Mouse (Mus musculus) limb, embryonic 12.5 days (tissue): Measurements from ENCODE around the gene Arv1. TPM values are rescaled to one million over a fixed set of nuclear protein-coding genes. Genes with fewer than 3 reads are reported as not detected.
A peak's percentile ranks its signal among the peaks of the same experiment; 100 is the strongest.

Experiments used
- ATAC-seq: fragments of 200-750 bp; cut with Nextera tagmentation; 2 replicates; pipeline ENCODE4 v1.8.0; 2017; ENCODE audit warnings: low read depth, moderate TSS enrichment; ENCODE audit not compliant: insufficient number of reproducible peaks, insufficient read depth, low FRiP score, low TSS enrichment
- H3K27ac ChIP-seq: fragments of 300-500 bp; sonication (generic); 2 replicates; pipeline ENCODE4 v1.5.1; 2016; ENCODE audit warnings: mild to moderate bottlenecking, moderate library complexity
- H3K27me3 ChIP-seq: fragments of 300-500 bp; sonication (generic); 2 replicates; pipeline ENCODE4 v1.6.1; 2016; ENCODE audit warnings: mild to moderate bottlenecking, moderate library complexity
- H3K36me3 ChIP-seq: fragments of 300-500 bp; sonication (generic); 2 replicates; pipeline ENCODE4 v1.6.1; 2016; ENCODE audit warnings: mild to moderate bottlenecking, moderate library complexity
- H3K4me1 ChIP-seq: fragments of 300-500 bp; sonication (generic); replicated peaks from 2 replicates; pipeline ENCODE4 v1.6.1; 2016
- H3K4me2 ChIP-seq: fragments of 300-500 bp; sonication (generic); 2 replicates; pipeline ENCODE4 v1.6.1; 2016; ENCODE audit warnings: mild to moderate bottlenecking, moderate library complexity
- H3K4me3 ChIP-seq: fragments of 300-500 bp; sonication (generic); replicated peaks from 2 replicates; pipeline ENCODE4 v1.5.1; 2016; ENCODE audit warnings: mild to moderate bottlenecking
- H3K9ac ChIP-seq: fragments of 300-500 bp; sonication (generic); replicated peaks from 2 replicates; pipeline ENCODE4 v1.6.1; 2016; ENCODE audit warnings: mild to moderate bottlenecking, moderate library complexity
- H3K9me3 ChIP-seq: fragments of 300-500 bp; sonication (generic); 2 replicates; pipeline ENCODE4 v1.6.1; 2016; ENCODE audit warnings: mild to moderate bottlenecking, moderate library complexity
- WGBS: fragments of 180-500 bp; shearing (Covaris S2); methylation state at CpG from one replicate; pipeline ENCODE4 v1.1.7; 2016; 5-methylcytosine and 5-hydroxymethylcytosine counted together
- polyA plus RNA-seq: library from polyadenylated mRNA; unstranded; fragments of >200 nt; fragmentation: Nextera tagmentation; extraction: Ambion mirVana; gene quantifications from 2 replicates; pipeline ENCODE4 v1.2.1, GENCODE M21; 2016

Gene Arv1
- polyA plus RNA-seq, 1 experiment from 2014 or later, result 29.2 TPM

- H3K9ac ChIP-seq, result no peak overlapping the region
- no peak overlapping the region for H3K27ac ChIP-seq
- H3K27me3 ChIP-seq, result no peaks in the 10 kb centered on the region
- H3K4me2 ChIP-seq, result no peak overlapping the region
- H3K4me1 ChIP-seq, result no peaks in the 10 kb centered on the region
- peaks cover 77% of the 10 kb centered on the region for H3K36me3 ChIP-seq
- H3K9me3 ChIP-seq, result no peaks in the 10 kb centered on the region
- 89% methylated on average over 22 of the region's 22 CpGs for WGBS
- H3K4me3 ChIP-seq, result no peak overlapping the region
- no peak for ATAC-seq
Observed at GRCm38 (mm10) chr8:124695424-124696100, 26.4 kb upstream of the Arv1 start.

GRCm38 (mm10) chr8:124700271-124700670, 21.7 kb upstream of the Arv1 start:
- no peak for ATAC-seq
- Histone ChIP-seq H3K4me1 (no peaks in the 10 kb centered on the region), H3K4me2 (no peak overlapping the region), H3K27me3 (no peaks in the 10 kb centered on the region), H3K27ac (no peak overlapping the region), H3K9ac (no peak overlapping the region), H3K4me3 (no peak overlapping the region), H3K36me3 (peaks cover 77% of the 10 kb centered on the region), H3K9me3 (no peaks in the 10 kb centered on the region)
- WGBS, result 88% methylated on average over 5 of the region's 5 CpGs

GRCm38 (mm10) chr8:124701023-124701422, 20.9 kb upstream of the Arv1 start:
- Histone ChIP-seq H3K4me3 (no peak overlapping the region), H3K4me2 (no peak overlapping the region), H3K27ac (no peak overlapping the region), H3K9ac (no peak overlapping the region), H3K27me3 (no peaks in the 10 kb centered on the region), H3K9me3 (no peaks in the 10 kb centered on the region), H3K36me3 (peaks cover 80% of the 10 kb centered on the region), H3K4me1 (no peaks in the 10 kb centered on the region)
- no peak for ATAC-seq
- 88% methylated on average over 9 of the region's 9 CpGs for WGBS

GRCm38 (mm10) chr8:124702183-124702582, 19.8 kb upstream of the Arv1 start:
- H3K36me3 ChIP-seq, result peaks cover 81% of the 10 kb centered on the region
- WGBS, result 90% methylated on average over 3 of the region's 3 CpGs
- ATAC-seq, result no peak

GRCm38 (mm10) chr8:124703526-124703925, 18.4 kb upstream of the Arv1 start:
- WGBS, result 60% methylated on average over 4 of the region's 4 CpGs
- Histone ChIP-seq H3K4me2 (no peak overlapping the region), H3K27me3 (no peaks in the 10 kb centered on the region), H3K36me3 (peaks cover 72% of the 10 kb centered on the region), H3K4me3 (no peak overlapping the region), H3K9me3 (no peaks in the 10 kb centered on the region), H3K4me1 (no peaks in the 10 kb centered on the region), H3K9ac (no peak overlapping the region), H3K27ac (no peak overlapping the region)
- no peak for ATAC-seq

More at GRCm38 (mm10) chr8:124702183-124702582, 19.8 kb upstream of the Arv1 start:
- Histone ChIP-seq H3K9me3 (no peaks in the 10 kb centered on the region), H3K9ac (no peak overlapping the region), H3K27ac (no peak overlapping the region), H3K4me3 (no peak overlapping the region), H3K4me1 (no peaks in the 10 kb centered on the region), H3K4me2 (no peak overlapping the region), H3K27me3 (no peaks in the 10 kb centered on the region)

GRCm38 (mm10) chr8:124704376-124704775, 17.6 kb upstream of the Arv1 start:
- no peak overlapping the region for H3K9ac ChIP-seq
- H3K9me3 ChIP-seq, result no peaks in the 10 kb centered on the region
- peaks cover 74% of the 10 kb centered on the region for H3K36me3 ChIP-seq
- H3K27ac ChIP-seq, result no peak overlapping the region
- no peaks in the 10 kb centered on the region for H3K27me3 ChIP-seq
- no peak overlapping the region for H3K4me2 ChIP-seq
- no peaks in the 10 kb centered on the region for H3K4me1 ChIP-seq
- 91% methylated on average over 4 of the region's 4 CpGs for WGBS
- no peak overlapping the region for H3K4me3 ChIP-seq
- no peak for ATAC-seq

GRCm38 (mm10) chr8:124705823-124706222, 16.1 kb upstream of the Arv1 start:
- H3K9ac ChIP-seq, result no peak overlapping the region
- H3K36me3 ChIP-seq, result peaks cover 73% of the 10 kb centered on the region
- WGBS, result 95% methylated on average over 8 of the region's 8 CpGs
- no peak overlapping the region for H3K4me2 ChIP-seq
- H3K9me3 ChIP-seq, result no peaks in the 10 kb centered on the region
- H3K4me3 ChIP-seq, result no peak overlapping the region
- H3K27me3 ChIP-seq, result no peaks in the 10 kb centered on the region
- no peaks in the 10 kb centered on the region for H3K4me1 ChIP-seq
- no peak for ATAC-seq
- H3K27ac ChIP-seq, result no peak overlapping the region

GRCm38 (mm10) chr8:124713207-124713606, 8.7 kb upstream of the Arv1 start:
- H3K36me3 ChIP-seq, result peaks cover 65% of the 10 kb centered on the region
- no peaks in the 10 kb centered on the region for H3K9me3 ChIP-seq
- H3K9ac ChIP-seq, result no peak overlapping the region
- H3K27ac ChIP-seq, result no peak overlapping the region
- no peak overlapping the region for H3K4me3 ChIP-seq
- no peaks in the 10 kb centered on the region for H3K4me1 ChIP-seq
- H3K4me2 ChIP-seq, result no peak overlapping the region
- no peak for ATAC-seq
- 91% methylated on average over 6 of the region's 6 CpGs for WGBS
- H3K27me3 ChIP-seq, result no peaks in the 10 kb centered on the region

- no peak overlapping the region for H3K4me2 ChIP-seq
- WGBS, result 87% methylated on average over 8 of the region's 8 CpGs
- H3K9ac ChIP-seq, result no peak overlapping the region
- ATAC-seq, result no peak
- H3K27ac ChIP-seq, result no peak overlapping the region
- H3K4me3 ChIP-seq, result no peak overlapping the region
- H3K9me3 ChIP-seq, result no peaks in the 10 kb centered on the region
- H3K4me1 ChIP-seq, result peaks cover 7% of the 10 kb centered on the region
- H3K27me3 ChIP-seq, result no peaks in the 10 kb centered on the region
- peaks cover 41% of the 10 kb centered on the region for H3K36me3 ChIP-seq
Observed at GRCm38 (mm10) chr8:124715736-124716135, 6.2 kb upstream of the Arv1 start.

GRCm38 (mm10) chr8:124720133-124720532, 1.8 kb upstream of the Arv1 start:
- ATAC-seq, result no peak
- no peaks in the 10 kb centered on the region for H3K9me3 ChIP-seq
- peaks cover 24% of the 10 kb centered on the region for H3K4me1 ChIP-seq
- H3K36me3 ChIP-seq, result peaks cover 15% of the 10 kb centered on the region; the same call in 1 of the 2 replicates
- H3K27me3 ChIP-seq, result no peaks in the 10 kb centered on the region
- H3K4me2 ChIP-seq, result peak overlapping the region; percentile 88; the same call in 1 of the 2 replicates
- 0 out of 2 replicates have a peak overlapping the region, but pooled peaks have one; percentile 98 for H3K4me3 ChIP-seq
- no peak overlapping the region for H3K9ac ChIP-seq
- no peak overlapping the region for H3K27ac ChIP-seq
- 87% methylated on average over 7 of the region's 7 CpGs for WGBS

GRCm38 (mm10) chr8:124720938-124721861, 739 bp upstream of the Arv1 start:
- Histone ChIP-seq H3K9ac (peak overlapping the region; percentile 88), H3K4me1 (peaks cover 24% of the 10 kb centered on the region), H3K9me3 (no peaks in the 10 kb centered on the region), H3K36me3 (peaks cover 18% of the 10 kb centered on the region), H3K27ac (no peak overlapping the region), H3K27me3 (no peaks in the 10 kb centered on the region), H3K4me2 (peak overlapping the region; percentile 88), H3K4me3 (peak overlapping the region; percentile 98)
- WGBS, result 2% methylated on average over 31 of the region's 31 CpGs
- peak; percentile 70 for ATAC-seq
